Mouse (Mus musculus) ES-E14 (cell line): ENCODE results near the gene Slc38a3.

Experiments used
- HCFC1 ChIP-seq: IDR thresholded peaks from 2 replicates; pipeline ENCODE4 v1.6.1; 2012; ENCODE audit warnings: low read length, inconsistent platforms, borderline replicate concordance; ENCODE audit not compliant: insufficient read depth
- MAFK ChIP-seq: IDR thresholded peaks from 2 replicates; pipeline ENCODE4 v1.6.1; 2014; ENCODE audit warnings: mild to moderate bottlenecking, low read depth, low read length, inconsistent platforms; ENCODE audit not compliant: insufficient read depth
- ZNF384 ChIP-seq: IDR thresholded peaks from 2 replicates; pipeline ENCODE4 v1.6.1; 2012; ENCODE audit warnings: low read depth, low read length, inconsistent platforms

DNA sequence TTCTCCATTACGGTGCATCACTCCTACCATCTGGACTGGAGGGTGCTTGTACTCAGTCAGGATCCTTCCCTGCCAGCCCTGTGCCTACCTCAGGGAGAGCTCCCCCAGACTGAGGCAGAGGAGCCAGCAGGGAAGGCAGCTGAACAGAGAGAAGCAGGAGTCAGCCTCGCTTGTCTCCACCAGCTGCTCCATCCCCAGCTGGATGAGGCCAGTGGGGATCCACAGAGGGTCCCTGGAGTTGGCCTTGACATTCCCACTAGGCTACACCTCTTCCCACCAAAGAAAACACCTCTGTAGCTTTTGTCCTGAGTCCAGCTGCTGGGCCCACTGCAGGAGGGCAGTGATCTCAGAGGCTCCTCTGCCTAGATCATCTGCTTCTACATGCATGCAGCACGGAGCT is 44.4 kb downstream of the Slc38a3 start:
- TF ChIP-seq MAFK, result no peak
- no peak for TF ChIP-seq ZNF384
- no peak for TF ChIP-seq HCFC1
